Mouse (Mus musculus): ENCODE measurements around the gene Gm11027. TPM values are rescaled to one million over a fixed set of nuclear protein-coding genes. Genes with fewer than 3 reads are reported as not detected.

Gm11027 gene
- polyA plus RNA-seq, 1 experiment from 2014 or later, result not detected

DNA sequence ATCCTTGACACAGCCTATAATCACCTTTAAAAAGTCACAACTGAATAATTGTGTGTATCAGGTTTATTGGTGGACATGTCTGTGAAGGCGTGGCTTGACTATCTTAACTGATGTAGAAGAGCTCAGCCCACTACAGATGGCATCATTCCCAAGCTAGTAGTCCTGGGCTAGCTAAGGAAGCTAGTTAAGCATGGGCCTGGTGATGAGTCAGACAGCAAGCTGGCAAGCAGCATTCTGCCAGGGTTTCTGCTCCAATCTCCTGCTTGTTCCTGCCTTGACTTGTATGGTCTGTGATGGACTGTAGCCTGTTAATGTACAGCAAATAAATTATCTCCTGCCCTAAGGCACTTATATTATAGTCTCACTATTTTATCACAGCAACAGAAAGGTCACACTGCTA lies 30.6 kb upstream of the Gm11027 start:
- Histone ChIP-seq H3K9ac (ENCODE audit: low read depth, low read length) (no peak overlapping the region), H3K27ac (ENCODE audit: low read depth, low read length) (no peak overlapping the region), H3K36me3 (ENCODE audit: control insufficient read depth, insufficient read depth, low read length) (no peaks in the 10 kb centered on the region), H3K27me3 (ENCODE audit: control insufficient read depth, insufficient read depth, low read length) (no peaks in the 10 kb centered on the region), H3K4me3 (ENCODE audit: low read depth, low read length) (no peak overlapping the region), H3K4me1 (ENCODE audit: control insufficient read depth, insufficient read depth, low read length) (no peaks in the 10 kb centered on the region), H3K4me2 (no peak overlapping the region), H3K9me3 (replicated peaks; ENCODE audit: control insufficient read depth, low read length) (no peaks in the 10 kb centered on the region)
- 53% methylated on average over 1 of the region's 1 CpGs for WGBS (ENCODE audit: insufficient replicate concordance)
- ATAC-seq (replicated peaks; ENCODE audit: insufficient number of reproducible peaks, low FRiP score, low TSS enrichment), result no peak

DNA sequence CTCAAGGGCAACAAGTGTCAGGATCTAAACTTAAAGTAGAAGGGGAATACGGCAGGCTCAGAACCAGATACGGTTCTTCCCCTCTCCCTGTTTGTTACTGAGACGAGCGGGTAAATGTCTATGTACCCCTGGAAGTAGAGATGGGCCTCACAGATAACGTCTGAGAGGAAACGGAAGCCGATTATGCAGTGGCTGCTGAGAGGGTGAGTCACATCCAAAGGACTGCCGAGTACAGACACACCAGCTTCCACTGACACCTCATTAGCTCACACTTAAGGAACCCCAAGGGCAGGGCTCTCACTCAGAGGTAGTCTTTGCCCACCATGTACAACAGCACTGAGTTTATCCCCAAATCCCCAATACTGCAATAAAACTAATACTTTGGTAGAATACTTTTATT lies 20.5 kb upstream of the Gm11027 start:
- H3K4me1 ChIP-seq (ENCODE audit: control insufficient read depth, insufficient read depth, low read length), result peaks cover 2% of the 10 kb centered on the region; the same call in 1 of the 2 replicates
- H3K4me2 ChIP-seq, result no peak overlapping the region
- H3K9me3 ChIP-seq (replicated peaks; ENCODE audit: control insufficient read depth, low read length), result no peaks in the 10 kb centered on the region
- H3K27me3 ChIP-seq (ENCODE audit: control insufficient read depth, insufficient read depth, low read length), result no peaks in the 10 kb centered on the region
- 35% methylated on average over 8 of the region's 8 CpGs for WGBS (ENCODE audit: insufficient replicate concordance)
- no peak overlapping the region for H3K9ac ChIP-seq (ENCODE audit: low read depth, low read length)
- ATAC-seq (replicated peaks; ENCODE audit: insufficient number of reproducible peaks, low FRiP score, low TSS enrichment), result 0 out of 2 replicates have a peak, but pooled peaks have one; percentile 22
- H3K27ac ChIP-seq (ENCODE audit: low read depth, low read length), result no peak overlapping the region
- no peaks in the 10 kb centered on the region for H3K36me3 ChIP-seq (ENCODE audit: control insufficient read depth, insufficient read depth, low read length)
- H3K4me3 ChIP-seq (ENCODE audit: low read depth, low read length), result no peak overlapping the region

DNA sequence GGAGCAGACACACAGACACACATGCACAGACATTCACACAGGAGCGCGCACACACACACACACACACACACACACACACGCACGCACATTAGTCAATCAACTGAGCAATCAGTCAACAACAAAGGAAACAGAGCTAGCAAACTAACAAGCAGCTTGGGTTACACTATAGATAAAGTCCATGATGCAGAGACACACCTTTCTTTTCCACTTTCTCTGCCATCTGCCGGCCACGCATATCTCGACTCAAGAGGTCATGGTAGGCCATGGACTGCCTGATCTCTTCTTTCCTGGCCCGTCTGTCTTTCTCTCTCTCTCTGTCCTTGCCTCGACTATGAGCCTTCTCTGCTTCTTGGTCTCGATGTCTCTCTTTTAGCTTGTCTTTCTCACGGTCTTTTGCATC lies 19.6 kb upstream of the Gm11027 start:
- no peaks in the 10 kb centered on the region for H3K9me3 ChIP-seq (replicated peaks; ENCODE audit: control insufficient read depth, low read length)
- no peaks in the 10 kb centered on the region for H3K27me3 ChIP-seq (ENCODE audit: control insufficient read depth, insufficient read depth, low read length)
- no peak for ATAC-seq (replicated peaks; ENCODE audit: insufficient number of reproducible peaks, low FRiP score, low TSS enrichment)
- no peak overlapping the region for H3K27ac ChIP-seq (ENCODE audit: low read depth, low read length)
- 77% methylated on average over 11 of the region's 11 CpGs for WGBS (ENCODE audit: insufficient replicate concordance)
- H3K36me3 ChIP-seq (ENCODE audit: control insufficient read depth, insufficient read depth, low read length), result no peaks in the 10 kb centered on the region
- H3K4me2 ChIP-seq, result no peak overlapping the region
- H3K4me3 ChIP-seq (ENCODE audit: low read depth, low read length), result no peak overlapping the region
- no peak overlapping the region for H3K9ac ChIP-seq (ENCODE audit: low read depth, low read length)
- H3K4me1 ChIP-seq (ENCODE audit: control insufficient read depth, insufficient read depth, low read length), result peaks cover 2% of the 10 kb centered on the region; the same call in 1 of the 2 replicates

DNA sequence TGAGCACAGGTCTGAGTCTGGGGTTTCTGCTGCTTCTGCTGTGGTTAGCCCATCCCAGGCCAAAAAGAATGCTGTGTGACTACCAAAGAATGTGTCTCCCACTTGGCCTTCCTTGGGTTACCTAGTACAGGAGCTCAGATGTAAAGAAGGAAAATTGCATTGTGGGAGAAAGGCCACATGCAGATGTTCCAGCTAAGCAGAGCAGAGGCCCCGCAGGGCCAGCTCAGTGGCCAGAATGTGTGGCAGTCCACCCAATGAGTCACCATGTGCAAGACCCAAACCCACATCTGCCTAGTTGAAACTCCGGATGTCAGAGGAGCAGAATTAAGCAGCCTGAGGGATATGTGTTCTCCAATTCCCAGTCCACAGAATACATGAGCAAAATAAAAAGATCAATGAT lies 16.9 kb upstream of the Gm11027 start:
- Histone ChIP-seq H3K36me3 (ENCODE audit: control insufficient read depth, insufficient read depth, low read length) (no peaks in the 10 kb centered on the region), H3K9ac (ENCODE audit: low read depth, low read length) (no peak overlapping the region), H3K4me1 (ENCODE audit: control insufficient read depth, insufficient read depth, low read length) (peaks cover 2% of the 10 kb centered on the region; the same call in 1 of the 2 replicates), H3K9me3 (replicated peaks; ENCODE audit: control insufficient read depth, low read length) (no peaks in the 10 kb centered on the region), H3K4me2 (no peak overlapping the region), H3K27ac (ENCODE audit: low read depth, low read length) (no peak overlapping the region), H3K27me3 (ENCODE audit: control insufficient read depth, insufficient read depth, low read length) (no peaks in the 10 kb centered on the region), H3K4me3 (ENCODE audit: low read depth, low read length) (no peak overlapping the region)
- WGBS (ENCODE audit: insufficient replicate concordance), result 81% methylated on average over 2 of the region's 2 CpGs
- ATAC-seq (replicated peaks; ENCODE audit: insufficient number of reproducible peaks, low FRiP score, low TSS enrichment), result no peak

DNA sequence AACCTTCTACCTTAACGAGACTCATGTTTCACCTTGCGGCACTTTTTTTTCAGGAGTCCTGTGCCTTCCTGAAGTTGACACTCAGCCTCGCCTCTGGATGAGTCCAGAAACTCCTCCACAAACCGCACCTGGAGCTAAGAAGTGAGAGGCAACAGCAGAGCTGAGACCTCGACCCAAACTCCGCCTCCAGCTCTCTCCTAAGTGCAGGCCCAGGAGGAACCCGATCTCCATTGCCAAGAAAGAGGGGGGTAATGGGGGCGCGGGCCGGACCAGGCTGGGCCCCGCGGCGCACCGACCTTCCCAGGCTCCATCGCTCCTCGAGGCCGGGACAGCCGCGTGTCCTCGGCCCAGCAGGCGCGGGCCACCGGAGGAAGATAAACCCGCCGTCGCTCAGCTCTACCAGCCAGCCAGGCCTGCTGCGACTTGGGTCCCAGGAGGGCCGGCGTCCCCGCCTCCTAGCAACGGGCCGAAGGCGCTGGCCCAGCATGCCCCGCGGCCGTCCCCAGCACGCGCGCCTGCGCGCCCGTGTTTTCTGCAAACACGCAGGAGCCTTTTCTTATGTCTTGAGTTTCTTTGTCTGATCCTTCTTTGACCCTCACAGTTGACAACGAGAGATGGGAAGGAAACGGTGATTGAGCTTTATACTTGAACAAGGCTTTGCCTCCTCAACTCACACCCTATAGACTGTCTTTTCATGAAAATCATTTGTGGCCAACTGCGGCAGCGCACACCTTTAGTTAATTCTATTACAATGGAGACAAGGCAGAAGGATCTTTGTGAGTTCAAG lies 12.4 kb upstream of the Gm11027 start, which contains the start of gene Wdr60:
Gene Wdr60 (minus strand): TSS at position 468 of the 787 bp plus-strand sequence.
- peak; percentile 92 for ATAC-seq (replicated peaks; ENCODE audit: insufficient number of reproducible peaks, low FRiP score, low TSS enrichment)
- H3K9me3 ChIP-seq (replicated peaks; ENCODE audit: control insufficient read depth, low read length), result no peaks in the 10 kb centered on the region
- peaks cover 11% of the 10 kb centered on the region for H3K27me3 ChIP-seq (ENCODE audit: control insufficient read depth, insufficient read depth, low read length)
- no peak within 1 kb of the TSS for H3K27ac ChIP-seq (ENCODE audit: low read depth, low read length)
- H3K4me2 ChIP-seq, result peak within 1 kb of the TSS; percentile 78
- no peaks in the 10 kb centered on the region for H3K4me1 ChIP-seq (ENCODE audit: control insufficient read depth, insufficient read depth, low read length)
- 4% methylated on average over 47 of the region's 47 CpGs for WGBS (ENCODE audit: insufficient replicate concordance)
- peak within 1 kb of the TSS; percentile 52 for H3K4me3 ChIP-seq (ENCODE audit: low read depth, low read length)
- H3K36me3 ChIP-seq (ENCODE audit: control insufficient read depth, insufficient read depth, low read length), result no peaks in the 10 kb centered on the region
- H3K9ac ChIP-seq (ENCODE audit: low read depth, low read length), result peak within 1 kb of the TSS; percentile 69

DNA sequence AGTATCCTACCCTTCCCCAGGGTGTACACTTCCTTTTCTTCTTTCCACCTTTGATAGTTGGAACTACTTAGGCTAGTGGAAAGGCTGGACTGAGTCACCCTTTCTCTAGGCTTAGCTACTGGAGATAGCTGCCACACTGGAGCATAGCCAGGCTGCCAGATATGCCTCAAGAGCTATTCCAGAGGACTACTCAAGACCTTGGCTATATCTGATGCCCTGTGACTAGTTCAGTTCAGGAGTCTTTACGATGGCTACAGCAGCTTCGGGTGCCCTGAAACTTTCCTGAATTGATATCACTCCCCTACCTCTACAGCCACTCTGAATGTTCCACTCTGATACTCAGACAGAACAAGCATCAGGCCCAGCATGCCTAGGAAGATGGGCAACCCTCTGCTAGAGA lies 10.4 kb upstream of the Gm11027 start:
- Histone ChIP-seq H3K27me3 (ENCODE audit: control insufficient read depth, insufficient read depth, low read length) (peaks cover 17% of the 10 kb centered on the region), H3K36me3 (ENCODE audit: control insufficient read depth, insufficient read depth, low read length) (no peaks in the 10 kb centered on the region), H3K9ac (ENCODE audit: low read depth, low read length) (no peak overlapping the region), H3K4me2 (no peak overlapping the region), H3K27ac (ENCODE audit: low read depth, low read length) (no peak overlapping the region), H3K4me1 (ENCODE audit: control insufficient read depth, insufficient read depth, low read length) (no peaks in the 10 kb centered on the region), H3K4me3 (ENCODE audit: low read depth, low read length) (no peak overlapping the region), H3K9me3 (replicated peaks; ENCODE audit: control insufficient read depth, low read length) (no peaks in the 10 kb centered on the region)
- no peak for ATAC-seq (replicated peaks; ENCODE audit: insufficient number of reproducible peaks, low FRiP score, low TSS enrichment)
- 62% methylated on average over 2 of the region's 2 CpGs for WGBS (ENCODE audit: insufficient replicate concordance)

DNA sequence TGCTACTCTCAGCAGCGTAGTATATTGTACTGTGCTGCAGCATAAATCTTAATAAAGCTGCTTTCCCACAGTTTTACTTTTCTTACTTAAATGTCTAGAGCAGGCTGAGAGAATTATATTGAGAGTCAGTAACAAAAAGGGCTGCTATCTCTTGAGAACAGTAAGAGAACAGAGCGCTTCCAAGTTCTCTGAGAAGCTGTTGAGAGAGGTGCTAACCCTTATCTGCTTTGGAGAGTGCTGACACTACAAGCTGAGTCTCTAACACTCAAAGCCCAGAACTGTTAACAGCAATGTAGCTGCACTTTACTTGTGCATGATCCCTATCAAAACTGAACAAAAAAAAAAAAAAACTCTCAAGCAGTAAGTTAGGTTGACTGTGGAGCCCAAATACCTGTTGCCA lies 9.9 kb upstream of the Gm11027 start:
- no peak overlapping the region for H3K4me3 ChIP-seq (ENCODE audit: low read depth, low read length)
- H3K9ac ChIP-seq (ENCODE audit: low read depth, low read length), result no peak overlapping the region
- no peak for ATAC-seq (replicated peaks; ENCODE audit: insufficient number of reproducible peaks, low FRiP score, low TSS enrichment)
- no peaks in the 10 kb centered on the region for H3K36me3 ChIP-seq (ENCODE audit: control insufficient read depth, insufficient read depth, low read length)
- no peak overlapping the region for H3K4me2 ChIP-seq
- no peaks in the 10 kb centered on the region for H3K9me3 ChIP-seq (replicated peaks; ENCODE audit: control insufficient read depth, low read length)
- no peaks in the 10 kb centered on the region for H3K4me1 ChIP-seq (ENCODE audit: control insufficient read depth, insufficient read depth, low read length)
- H3K27me3 ChIP-seq (ENCODE audit: control insufficient read depth, insufficient read depth, low read length), result peaks cover 17% of the 10 kb centered on the region
- H3K27ac ChIP-seq (ENCODE audit: low read depth, low read length), result no peak overlapping the region
- 50% methylated on average over 2 of the region's 2 CpGs for WGBS (ENCODE audit: insufficient replicate concordance)

DNA sequence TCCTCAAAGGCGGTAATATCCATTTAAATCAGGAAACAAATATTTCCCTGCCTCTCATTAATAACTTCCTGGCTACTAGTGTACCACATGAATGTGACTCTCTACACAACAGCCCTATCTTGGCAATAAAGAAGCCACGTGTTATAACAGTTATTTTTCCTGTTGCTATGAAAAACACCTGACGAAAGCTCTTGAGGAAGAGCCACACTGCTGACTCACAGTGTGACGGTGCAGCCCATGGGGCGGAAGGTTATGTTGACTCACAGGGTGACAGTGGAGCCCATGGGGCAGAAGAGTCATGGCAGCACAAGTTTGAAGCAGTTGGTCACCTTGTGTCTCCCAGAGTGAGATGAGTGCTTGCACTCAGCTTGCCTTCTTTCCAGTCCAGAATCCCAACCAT lies 5.7 kb upstream of the Gm11027 start:
- no peak for ATAC-seq (replicated peaks; ENCODE audit: insufficient number of reproducible peaks, low FRiP score, low TSS enrichment)
- no peak overlapping the region for H3K9ac ChIP-seq (ENCODE audit: low read depth, low read length)
- no peaks in the 10 kb centered on the region for H3K4me1 ChIP-seq (ENCODE audit: control insufficient read depth, insufficient read depth, low read length)
- no peaks in the 10 kb centered on the region for H3K9me3 ChIP-seq (replicated peaks; ENCODE audit: control insufficient read depth, low read length)
- H3K36me3 ChIP-seq (ENCODE audit: control insufficient read depth, insufficient read depth, low read length), result no peaks in the 10 kb centered on the region
- H3K27ac ChIP-seq (ENCODE audit: low read depth, low read length), result no peak overlapping the region
- H3K27me3 ChIP-seq (ENCODE audit: control insufficient read depth, insufficient read depth, low read length), result peaks cover 22% of the 10 kb centered on the region
- no peak overlapping the region for H3K4me2 ChIP-seq
- no peak overlapping the region for H3K4me3 ChIP-seq (ENCODE audit: low read depth, low read length)
- 76% methylated on average over 5 of the region's 5 CpGs for WGBS (ENCODE audit: insufficient replicate concordance)

DNA sequence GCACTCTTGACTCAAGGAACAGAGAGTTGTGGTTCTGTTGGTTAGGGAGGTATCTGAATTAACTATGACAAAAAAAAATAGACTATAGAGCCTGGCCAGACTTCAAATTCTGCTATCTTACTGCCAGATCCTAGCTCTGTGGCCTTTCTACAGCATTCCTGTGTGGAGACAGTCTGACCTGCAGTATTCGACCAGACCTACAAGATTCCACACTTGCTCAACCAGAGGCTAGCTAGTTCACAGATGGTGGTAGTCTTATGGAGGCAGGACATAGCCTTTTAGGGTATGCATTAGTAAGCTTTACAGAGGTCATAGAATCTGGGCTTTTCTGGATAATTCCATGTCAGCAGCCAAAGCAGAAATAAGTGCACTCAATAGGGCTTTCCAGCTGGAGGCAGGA lies 4.6 kb upstream of the Gm11027 start:
- 81% methylated on average over 1 of the region's 1 CpGs for WGBS (ENCODE audit: insufficient replicate concordance)
- no peaks in the 10 kb centered on the region for H3K9me3 ChIP-seq (replicated peaks; ENCODE audit: control insufficient read depth, low read length)
- H3K4me2 ChIP-seq, result no peak overlapping the region
- no peaks in the 10 kb centered on the region for H3K36me3 ChIP-seq (ENCODE audit: control insufficient read depth, insufficient read depth, low read length)
- peaks cover 22% of the 10 kb centered on the region for H3K27me3 ChIP-seq (ENCODE audit: control insufficient read depth, insufficient read depth, low read length)
- H3K9ac ChIP-seq (ENCODE audit: low read depth, low read length), result no peak overlapping the region
- no peaks in the 10 kb centered on the region for H3K4me1 ChIP-seq (ENCODE audit: control insufficient read depth, insufficient read depth, low read length)
- no peak overlapping the region for H3K4me3 ChIP-seq (ENCODE audit: low read depth, low read length)
- no peak for ATAC-seq (replicated peaks; ENCODE audit: insufficient number of reproducible peaks, low FRiP score, low TSS enrichment)
- H3K27ac ChIP-seq (ENCODE audit: low read depth, low read length), result no peak overlapping the region
